Comparison of ENCODE assay signal across 8 mouse cellular contexts in the genomic region with DNA sequence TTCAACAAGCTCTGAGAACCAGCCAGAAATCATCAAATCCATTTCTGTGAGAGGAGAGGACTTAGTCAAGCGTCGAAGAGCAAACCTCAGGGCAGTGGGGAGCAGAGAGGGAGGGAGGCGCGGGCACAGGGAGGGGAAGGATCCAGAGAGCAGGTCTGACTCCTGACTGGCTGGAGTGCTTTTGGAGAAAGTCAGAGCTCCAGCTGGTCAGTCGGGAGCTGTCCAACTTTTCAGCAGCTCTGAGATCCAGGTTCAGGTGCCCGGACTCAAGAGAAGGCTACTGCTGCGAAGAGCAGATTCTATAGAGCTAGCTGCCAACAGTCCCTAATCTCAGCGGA.
DNase-seq lines count a peak whose midpoint lies in the region; ATAC-seq and TF ChIP-seq lines count a peak whose summit lies in the region.

No protein-coding gene starts in this region.

- H3K4me2 ChIP-seq in limb, embryonic 12.5 days = peak overlapping the region; percentile 100
- peak overlapping the region; percentile 97 for H3K4me2 ChIP-seq in midbrain, embryonic 15.5 days

- CTCF ChIA-PET in Patski (lab: Charles Lee) = no interaction called here

- H3K36me3 ChIP-seq in hindbrain, embryonic 10.5 days = no peaks in the 10 kb centered on the region
- no peaks in the 10 kb centered on the region for H3K36me3 ChIP-seq in limb, embryonic 12.5 days
- no peaks in the 10 kb centered on the region for H3K36me3 ChIP-seq in midbrain, embryonic 15.5 days (replicated peaks)

- peak; percentile 90 for DNase-seq in cerebellum, adult 11-12 months
- DNase-seq in cerebellum, adult 11 months = no peak
- DNase-seq in Patski (ENCODE audit: low read depth, low spot score) = no peak
- DNase-seq in hindbrain, embryonic 10.5 days (ENCODE audit: low spot score) = no peak
- no peak for DNase-seq in right cerebral cortex, adult 2 months (ENCODE audit: low spot score in 2 of 2)

- WGBS in hindbrain, embryonic 10.5 days = under 1% methylated on average over 8 of the region's 8 CpGs
- WGBS in limb, embryonic 12.5 days = 1% methylated on average over 8 of the region's 8 CpGs
- under 1% methylated on average over 8 of the region's 8 CpGs for WGBS in midbrain, embryonic 15.5 days

- H3K4me1 ChIP-seq in embryonic fibroblast, embryonic 13.5 days (ENCODE audit: control insufficient read depth, insufficient read depth, low read length) = no peaks in the 10 kb centered on the region
- peaks cover 19% of the 10 kb centered on the region for H3K4me1 ChIP-seq in hindbrain, embryonic 10.5 days (replicated peaks)
- peaks cover 16% of the 10 kb centered on the region for H3K4me1 ChIP-seq in limb, embryonic 12.5 days (replicated peaks)
- H3K4me1 ChIP-seq in midbrain, embryonic 15.5 days = peaks cover 17% of the 10 kb centered on the region

- peak; percentile 93 for ATAC-seq in Patski
- peak; percentile 75 for ATAC-seq in limb, embryonic 12.5 days (ENCODE audit: insufficient number of reproducible peaks, insufficient read depth, low FRiP score, low TSS enrichment, low read depth)
- ATAC-seq in midbrain, embryonic 15.5 days (replicated peaks) = peak; percentile 53

- H3K9ac ChIP-seq in limb, embryonic 12.5 days (replicated peaks) = no peak overlapping the region
- peak overlapping the region; percentile 86 for H3K9ac ChIP-seq in midbrain, embryonic 15.5 days

- POLR2A ChIA-PET in Patski (lab: Charles Lee) = no interaction called here

- H3K4me3 ChIP-seq in embryonic fibroblast, embryonic 13.5 days (ENCODE audit: insufficient read depth, low read length) = peak overlapping the region; percentile 21; the same call in 1 of the 2 replicates
- peak overlapping the region; percentile 77 for H3K4me3 ChIP-seq in hindbrain, embryonic 10.5 days
- H3K4me3 ChIP-seq in limb, embryonic 12.5 days (replicated peaks) = peak overlapping the region; percentile 51
- peak overlapping the region; percentile 87 for H3K4me3 ChIP-seq in midbrain, embryonic 15.5 days

- peaks cover 9% of the 10 kb centered on the region for H3K27me3 ChIP-seq in Patski
- peaks cover 37% of the 10 kb centered on the region for H3K27me3 ChIP-seq in hindbrain, embryonic 10.5 days (ENCODE audit: insufficient read depth, poor library complexity, severe bottlenecking)
- peaks cover 21% of the 10 kb centered on the region for H3K27me3 ChIP-seq in limb, embryonic 12.5 days
- peaks cover 6% of the 10 kb centered on the region; the same call in 1 of the 2 replicates for H3K27me3 ChIP-seq in midbrain, embryonic 15.5 days (replicated peaks)

- no peak for TF ChIP-seq CTCF in Patski (IDR thresholded peaks at IDR 0.05)
- TF ChIP-seq CTCF in embryonic fibroblast, embryonic 13.5 days (IDR thresholded peaks at IDR 0.05; ENCODE audit: borderline replicate concordance, insufficient read depth, low read length) = no peak

- TF ChIP-seq POLR2A in embryonic fibroblast, embryonic 13.5 days (IDR thresholded peaks at IDR 0.05; ENCODE audit: low read depth, low read length) = no peak

- H3K27ac ChIP-seq in embryonic fibroblast, embryonic 13.5 days (ENCODE audit: insufficient read depth, low read length) = no peak overlapping the region
- no peak overlapping the region for H3K27ac ChIP-seq in hindbrain, embryonic 10.5 days
- no peak overlapping the region for H3K27ac ChIP-seq in limb, embryonic 12.5 days
- peak overlapping the region; percentile 72 for H3K27ac ChIP-seq in midbrain, embryonic 15.5 days

- in situ Hi-C loops in Patski (cut with MboI; ENCODE audit: low pct_unique_long_range_greater_than_20kb) = no loop called here

- H3K9me3 ChIP-seq in hindbrain, embryonic 10.5 days = no peaks in the 10 kb centered on the region
- no peaks in the 10 kb centered on the region for H3K9me3 ChIP-seq in limb, embryonic 12.5 days
- H3K9me3 ChIP-seq in midbrain, embryonic 15.5 days = no peaks in the 10 kb centered on the region

Comparison
In these comparisons a context has a peak if more than half of its experiments do, and no peak if none do; other contexts are left out.
1. H3K4me3 ChIP-seq: peak in every context shown above with its lines; median percentile 87 in midbrain, embryonic 15.5 days; 77 in hindbrain, embryonic 10.5 days; 51 in limb, embryonic 12.5 days; 21 in embryonic fibroblast, embryonic 13.5 days.